Mouse (Mus musculus) CH12.LX (cell line): Measurements from ENCODE around the gene Macrod2. TPM values are rescaled to one million over a fixed set of nuclear protein-coding genes. Genes with fewer than 3 reads are reported as not detected.

ENCODE experiments used
- DNase-seq: peaks from one replicate; pipeline ENCODE4 v3.0.0-alpha.2; 2013; ENCODE audit errors: extremely low read depth
- H3K27ac ChIP-seq: 2 replicates; pipeline ENCODE4 v1.5.1; 2012; ENCODE audit warnings: low read depth, mild to moderate bottlenecking, control low read depth, moderate library complexity; ENCODE audit not compliant: insufficient read depth
- H3K27me3 ChIP-seq: replicated peaks from 2 replicates; pipeline ENCODE3; 2012; ENCODE audit warnings: inconsistent platforms
- H3K36me3 ChIP-seq, 2 experiments: replicated peaks in 1 of 2; 2 replicates each; pipeline versions ENCODE3 to v1.6.1; 2012; ENCODE audit warnings: inconsistent platforms in 1 of 2, low read length in 1 of 2, mild to moderate bottlenecking in 1 of 2, mixed read lengths in 1 of 2, moderate library complexity in 1 of 2; ENCODE audit not compliant: control insufficient read depth in 1 of 2, insufficient read depth in 1 of 2
- H3K4me1 ChIP-seq, 2 experiments: 2 replicates each; pipeline ENCODE4 v1.6.1; 2012; ENCODE audit warnings: inconsistent platforms in 1 of 2, moderate library complexity in 1 of 2; ENCODE audit not compliant: insufficient read depth in 2 of 2, control insufficient read depth in 1 of 2
- H3K4me2 ChIP-seq: 2 replicates; pipeline ENCODE4 v1.6.1; 2012; ENCODE audit warnings: low read depth, mild to moderate bottlenecking, control low read depth; ENCODE audit not compliant: poor library complexity, insufficient read depth, severe bottlenecking
- H3K4me3 ChIP-seq, 3 experiments: fragments of 150-350 bp in 1 of 3; sonication (generic) in 1 of 3; replicated peaks in 1 of 3; 2 replicates each; pipeline versions ENCODE3 to v1.5.1; 2011 to 2012; ENCODE audit warnings: low read depth in 2 of 3, low read length in 2 of 3, mild to moderate bottlenecking in 2 of 3, moderate library complexity in 2 of 3, control low read depth in 1 of 3, improper control_type of control experiment in 1 of 3, inconsistent platforms in 1 of 3, mixed read lengths in 1 of 3; ENCODE audit not compliant: poor library complexity in 1 of 3
- H3K79me2 ChIP-seq: replicated peaks from 2 replicates; pipeline ENCODE4 v1.6.1; 2012; ENCODE audit warnings: mild to moderate bottlenecking, moderate library complexity; ENCODE audit not compliant: control insufficient read depth, poor library complexity, insufficient read depth, severe bottlenecking; ENCODE audit errors: extremely low read depth
- H3K9ac ChIP-seq: 2 replicates; pipeline ENCODE4 v1.6.1; 2012; ENCODE audit warnings: low read depth, mild to moderate bottlenecking, control low read depth, moderate library complexity; ENCODE audit not compliant: insufficient read depth
- H3K9me3 ChIP-seq: replicated peaks from 2 replicates; pipeline ENCODE3; 2012; ENCODE audit warnings: low read length, inconsistent platforms, mixed read lengths
- BHLHE40 ChIP-seq: IDR thresholded peaks from 2 replicates; pipeline ENCODE4 v1.6.1; 2011; ENCODE audit warnings: mild to moderate bottlenecking, low read depth, low read length, improper control_type of control experiment
- CHD1 ChIP-seq: IDR thresholded peaks from 2 replicates; pipeline ENCODE4 v1.6.1; 2012; ENCODE audit warnings: low read depth, low read length, improper control_type of control experiment, inconsistent platforms
- CHD2 ChIP-seq: IDR thresholded peaks from 2 replicates; pipeline ENCODE4 v1.6.1; 2011; ENCODE audit warnings: low read length, improper control_type of control experiment
- CTCF ChIP-seq, 2 experiments: IDR thresholded peaks in 1 of 2; conservative IDR thresholded peaks in 1 of 2; 2 replicates each; pipeline ENCODE4 v1.5.1; 2011 to 2012; ENCODE audit warnings: low read depth in 2 of 2, low read length in 2 of 2, improper control_type of control experiment in 1 of 2, inconsistent platforms in 1 of 2, mild to moderate bottlenecking in 1 of 2, moderate library complexity in 1 of 2
- E2F4 ChIP-seq: IDR thresholded peaks from 2 replicates; pipeline ENCODE4 v1.6.1; 2011; ENCODE audit warnings: low read depth, low read length, improper control_type of control experiment; ENCODE audit not compliant: insufficient replicate concordance
- EP300 ChIP-seq: IDR thresholded peaks from 2 replicates; pipeline ENCODE4 v1.6.1; 2011; ENCODE audit warnings: low read length, improper control_type of control experiment
- IRF4 ChIP-seq: IDR thresholded peaks from 2 replicates; pipeline ENCODE4 v1.6.1; 2014; ENCODE audit warnings: low read depth, mild to moderate bottlenecking, inconsistent platforms, low read length, improper control_type of control experiment
- JUND ChIP-seq: conservative IDR thresholded peaks from 2 replicates; pipeline ENCODE4 v1.6.1; 2011; ENCODE audit warnings: low read depth, low read length, improper control_type of control experiment
- KAT2A ChIP-seq: IDR thresholded peaks from 2 replicates; pipeline ENCODE4 v1.6.1; 2012; ENCODE audit warnings: low read length, improper control_type of control experiment, inconsistent platforms; ENCODE audit not compliant: insufficient replicate concordance
- MAFK ChIP-seq: IDR thresholded peaks from 2 replicates; pipeline ENCODE4 v1.6.1; 2011; ENCODE audit warnings: low read length, improper control_type of control experiment; ENCODE audit not compliant: insufficient replicate concordance
- MAZ ChIP-seq: IDR thresholded peaks from 2 replicates; pipeline ENCODE4 v1.6.1; 2012; ENCODE audit warnings: low read depth, mild to moderate bottlenecking, inconsistent platforms, low read length, improper control_type of control experiment, moderate library complexity
- MXI1 ChIP-seq: IDR thresholded peaks from 2 replicates; pipeline ENCODE4 v1.6.1; 2011; ENCODE audit warnings: mild to moderate bottlenecking, low read depth, low read length, improper control_type of control experiment
- MYC ChIP-seq: IDR thresholded peaks from 2 replicates; pipeline ENCODE4 v1.6.1; 2011; ENCODE audit warnings: low read depth, mild to moderate bottlenecking, improper control_type of control experiment, low read length
- NRF1 ChIP-seq: IDR thresholded peaks from 2 replicates; pipeline ENCODE4 v1.6.1; 2014; ENCODE audit warnings: low read depth, mild to moderate bottlenecking, inconsistent platforms, low read length, improper control_type of control experiment, moderate library complexity
- SMC3 ChIP-seq: IDR thresholded peaks from 2 replicates; pipeline ENCODE4 v1.6.1; 2011; ENCODE audit warnings: low read depth, low read length, improper control_type of control experiment
- TCF12 ChIP-seq: IDR thresholded peaks from 2 replicates; pipeline ENCODE4 v1.6.1; 2014; ENCODE audit warnings: low read depth, mild to moderate bottlenecking, inconsistent platforms, low read length, improper control_type of control experiment
- UBTF ChIP-seq: IDR thresholded peaks from 2 replicates; pipeline ENCODE4 v1.6.1; 2012; ENCODE audit warnings: low read depth, mild to moderate bottlenecking, inconsistent platforms, low read length, improper control_type of control experiment, moderate library complexity
- USF1 ChIP-seq: IDR thresholded peaks from 2 replicates; pipeline ENCODE4 v1.6.1; 2014; ENCODE audit warnings: low read depth, mild to moderate bottlenecking, inconsistent platforms, low read length, improper control_type of control experiment
- USF2 ChIP-seq: conservative IDR thresholded peaks from 2 replicates; pipeline ENCODE4 v1.6.1; 2011; ENCODE audit warnings: low read depth, low read length, improper control_type of control experiment
- ZKSCAN1 ChIP-seq: IDR thresholded peaks from 2 replicates; pipeline ENCODE4 v1.6.1; 2012; ENCODE audit warnings: low read depth, inconsistent platforms, low read length, improper control_type of control experiment, borderline replicate concordance
- ZNF384 ChIP-seq: IDR thresholded peaks from 2 replicates; pipeline ENCODE4 v1.6.1; 2012; ENCODE audit warnings: low read depth, low read length, improper control_type of control experiment, inconsistent platforms
- dilution Hi-C: fragments of 300-500 bp; cut with MboI; formaldehyde crosslinking; loops from 2 replicates; pipeline ENCODE4 v1.14.3; 2020; ENCODE audit warnings: low sequenced_read_pairs; ENCODE audit not compliant: extremely low pct_unique_long_range_greater_than_20kb, extremely low pct_ligation_motif_present
- in situ Hi-C: fragments of 300-500 bp; cut with MboI; formaldehyde crosslinking; loops from 3 replicates; pipeline ENCODE4 v1.14.3; 2019; ENCODE audit warnings: low sequenced_read_pairs, low pct_ligation_motif_present, low pct_unique_long_range_greater_than_20kb, mixed read lengths
- polyA plus RNA-seq: library from polyadenylated mRNA; unstranded; fragments of >175 nt; gene quantifications from 2 replicates; pipeline ENCODE4 v1.2.1, GENCODE M21; 2012; ENCODE audit warnings: low read depth; ENCODE audit not compliant: insufficient read length
- total RNA-seq, 2 experiments: library from RNA; depleted of rRNA; stranded (reverse); fragments of 300-350 nt in 1 of 2; fragments of >200 nt in 1 of 2; gene quantifications; 2 replicates each; pipeline ENCODE4 v1.2.3; 2012 to 2014

Gene Macrod2
- total and polyA plus RNA-seq, 3 experiments, result not detected

- no peaks in the 10 kb centered on the region for H3K36me3 ChIP-seq
- no peaks in the 10 kb centered on the region for H3K4me1 ChIP-seq
- in situ Hi-C loops (no loop called here), dilution Hi-C loops (no loop called here)
- TF ChIP-seq ZKSCAN1 (no peak), ZNF384 (no peak), CHD1 (no peak), NRF1 (no peak), MYC (no peak), E2F4 (no peak), JUND (no peak), TCF12 (no peak), KAT2A (no peak), MAZ (no peak), CHD2 (no peak), UBTF (no peak), MAFK (no peak), MXI1 (no peak)
- no peak overlapping the region for H3K9ac ChIP-seq
- no peak overlapping the region for H3K27ac ChIP-seq
- H3K4me3 ChIP-seq, result no peak overlapping the region
- H3K9me3 ChIP-seq, result peaks cover 30% of the 10 kb centered on the region
- no peaks in the 10 kb centered on the region for H3K79me2 ChIP-seq
- H3K27me3 ChIP-seq, result no peaks in the 10 kb centered on the region
- no peak for DNase-seq
- no peak overlapping the region for H3K4me2 ChIP-seq
Measured at GRCm38 (mm10) chr2:141337708-141338107, 942.6 kb downstream of the Macrod2 start.

GRCm38 (mm10) chr2:141343988-141344535 lies 949.0 kb downstream of the Macrod2 start:
- no peak overlapping the region for H3K4me3 ChIP-seq
- H3K79me2 ChIP-seq, result no peaks in the 10 kb centered on the region
- no peaks in the 10 kb centered on the region for H3K36me3 ChIP-seq
- H3K9ac ChIP-seq, result no peak overlapping the region
- no peak for DNase-seq
- H3K9me3 ChIP-seq, result peaks cover 32% of the 10 kb centered on the region
- dilution Hi-C loops (no loop called here), in situ Hi-C loops (no loop called here)
- H3K27me3 ChIP-seq, result no peaks in the 10 kb centered on the region
- no peaks in the 10 kb centered on the region for H3K4me1 ChIP-seq
- H3K27ac ChIP-seq, result no peak overlapping the region
- no peak for TF ChIP-seq MYC
- H3K4me2 ChIP-seq, result no peak overlapping the region

- Histone ChIP-seq H3K4me3 (no peak overlapping the region), H3K36me3 (no peaks in the 10 kb centered on the region), H3K79me2 (no peaks in the 10 kb centered on the region), H3K4me2 (no peak overlapping the region), H3K9me3 (peaks cover 29% of the 10 kb centered on the region)
- dilution Hi-C loops (no loop called here), in situ Hi-C loops (no loop called here)
- TF ChIP-seq USF1, result no peak
- TF ChIP-seq JUND, result no peak
- no peak for TF ChIP-seq SMC3
- no peak for TF ChIP-seq EP300
- TF ChIP-seq BHLHE40, result no peak
- TF ChIP-seq USF2, result no peak
- TF ChIP-seq CHD1, result no peak
- TF ChIP-seq IRF4, result no peak
- TF ChIP-seq CTCF (conservative IDR thresholded peaks at IDR 0.05 in 1 of 2, IDR thresholded peaks at IDR 0.05 in 1 of 2; ENCODE audit: low read depth in 2 of 2, low read length in 2 of 2), result no peak
- TF ChIP-seq, all 38 proteins: peak for 0
- no peak overlapping the region for H3K9ac ChIP-seq
- H3K27me3 ChIP-seq, result no peaks in the 10 kb centered on the region
- H3K27ac ChIP-seq, result no peak overlapping the region
- H3K4me1 ChIP-seq, result no peaks in the 10 kb centered on the region
- no peak for DNase-seq
Measured at GRCm38 (mm10) chr2:141352623-141353022, 957.5 kb downstream of the Macrod2 start.
